Mouse (Mus musculus): ENCODE results near the gene Clk3.
A peak's percentile ranks its signal among the peaks of the same experiment; 100 is the strongest.

Gene Clk3

GRCm38 (mm10) chr9:57765364-57766351 lies at the start of gene Clk3:
Clk3 (minus strand) TSS chr9:57765860.
- peak; percentile 68 for DNase-seq (ENCODE audit: low read depth, low spot score)

GRCm38 (mm10) chr9:57814866-57815265 lies 49.2 kb upstream of the Clk3 start:
- DNase-seq (ENCODE audit: low read depth, low spot score) = no peak

GRCm38 (mm10) chr9:57814014-57814413 lies 48.4 kb upstream of the Clk3 start:
- no peak for DNase-seq (ENCODE audit: low read depth, low spot score)

- no peak for DNase-seq (ENCODE audit: low read depth, low spot score)
Measured at GRCm38 (mm10) chr9:57811793-57812733, 46.4 kb upstream of the Clk3 start.

- DNase-seq (ENCODE audit: low read depth, low spot score) = no peak
Measured at GRCm38 (mm10) chr9:57810691-57811090, 45.0 kb upstream of the Clk3 start.

GRCm38 (mm10) chr9:57808771-57809310 lies 43.2 kb upstream of the Clk3 start:
- no peak for DNase-seq (ENCODE audit: low read depth, low spot score)

- no peak for DNase-seq (ENCODE audit: low read depth, low spot score)
Measured at GRCm38 (mm10) chr9:57807174-57807651, 41.6 kb upstream of the Clk3 start.

- no peak for DNase-seq (ENCODE audit: low read depth, low spot score)
Measured at GRCm38 (mm10) chr9:57806066-57806481, 40.4 kb upstream of the Clk3 start.

- peak; percentile 47 for DNase-seq (ENCODE audit: low read depth, low spot score)
Measured at GRCm38 (mm10) chr9:57805087-57805737, 39.6 kb upstream of the Clk3 start.

- no peak for DNase-seq (ENCODE audit: low read depth, low spot score)
Measured at GRCm38 (mm10) chr9:57803839-57804238, 38.2 kb upstream of the Clk3 start.

- DNase-seq (ENCODE audit: low read depth, low spot score) = no peak
Measured at GRCm38 (mm10) chr9:57803047-57803446, 37.4 kb upstream of the Clk3 start.

- no peak for DNase-seq (ENCODE audit: low read depth, low spot score)
Measured at GRCm38 (mm10) chr9:57800325-57800975, 34.8 kb upstream of the Clk3 start.

- DNase-seq (ENCODE audit: low read depth, low spot score) = peak; percentile 14
Measured at GRCm38 (mm10) chr9:57798725-57799253, 33.1 kb upstream of the Clk3 start.

- no peak for DNase-seq (ENCODE audit: low read depth, low spot score)
Measured at GRCm38 (mm10) chr9:57797456-57797855, 31.8 kb upstream of the Clk3 start.

GRCm38 (mm10) chr9:57789733-57790132 lies 24.1 kb upstream of the Clk3 start:
- DNase-seq (ENCODE audit: low read depth, low spot score) = no peak

- DNase-seq (ENCODE audit: low read depth, low spot score) = peak; percentile 54
Measured at GRCm38 (mm10) chr9:57782656-57783055, 17.0 kb upstream of the Clk3 start.

GRCm38 (mm10) chr9:57775736-57776135 lies 10.1 kb upstream of the Clk3 start:
- no peak for DNase-seq (ENCODE audit: low read depth, low spot score)

GRCm38 (mm10) chr9:57775026-57775425 lies 9.4 kb upstream of the Clk3 start:
- DNase-seq (ENCODE audit: low read depth, low spot score) = no peak

- DNase-seq (ENCODE audit: low read depth, low spot score) = peak; percentile 58
Measured at GRCm38 (mm10) chr9:57774168-57774567, 8.5 kb upstream of the Clk3 start.

GRCm38 (mm10) chr9:57773754-57774153 lies 8.1 kb upstream of the Clk3 start:
- DNase-seq (ENCODE audit: low read depth, low spot score) = no peak
